23 mouse cellular contexts compared by ENCODE assay signal in genomic region chr6:139947106-139947879, GRCm38 (mm10).
DNase-seq lines count a peak whose midpoint lies in the region; ATAC-seq lines count a peak whose summit lies in the region.
"Had no signal": no experiment of that assay in that cellular context is flagged by ENCODE, and none has a peak within 500 bp of the region (broad histone marks: within the 10 kb centered on the region; RNA-seq: fewer than 3 reads in every experiment).

No protein-coding gene starts in this region.

- no peaks in the 10 kb centered on the region for H3K9me3 ChIP-seq in intestine, embryonic 16.5 days (ENCODE audit: control insufficient read depth, low read length)
- H3K9me3 ChIP-seq: embryonic facial prominence, embryonic 15.5 days; midbrain, embryonic 15.5 days; neural tube, embryonic 12.5 days; stomach, embryonic 15.5 days had no signal

- H3K27ac ChIP-seq in intestine, embryonic 16.5 days (ENCODE audit: low read length) = no peak overlapping the region
- H3K27ac ChIP-seq: embryonic facial prominence, embryonic 15.5 days; hindbrain, embryonic 14.5 days; left cerebral cortex, adult 2 months; macrophage; midbrain, embryonic 15.5 days; neural tube, embryonic 12.5 days; stomach, embryonic 15.5 days had no signal

- peak; percentile 88 for ATAC-seq in intestine, embryonic 16.5 days
- ATAC-seq: forebrain, embryonic 16.5 days; lung, postnatal 0 days; midbrain, embryonic 15.5 days had no signal

- no peak overlapping the region for H3K4me2 ChIP-seq in intestine, embryonic 16.5 days (ENCODE audit: low read depth, low read length)
- H3K4me2 ChIP-seq: embryonic facial prominence, embryonic 15.5 days; hindbrain, embryonic 14.5 days; midbrain, embryonic 15.5 days; neural tube, embryonic 12.5 days; stomach, embryonic 15.5 days had no signal

- H3K9ac ChIP-seq in intestine, embryonic 16.5 days (ENCODE audit: low read depth, low read length) = no peak overlapping the region
- H3K9ac ChIP-seq: embryonic facial prominence, embryonic 15.5 days; hindbrain, embryonic 14.5 days; midbrain, embryonic 15.5 days; neural tube, embryonic 12.5 days; stomach, embryonic 15.5 days had no signal

- H3K27me3 ChIP-seq in intestine, embryonic 16.5 days (replicated peaks; ENCODE audit: control insufficient read depth, insufficient read depth, low read length) = no peaks in the 10 kb centered on the region
- H3K27me3 ChIP-seq: embryonic facial prominence, embryonic 15.5 days; midbrain, embryonic 15.5 days; neural tube, embryonic 12.5 days; stomach, embryonic 15.5 days had no signal

- H3K36me3 ChIP-seq in intestine, embryonic 16.5 days (ENCODE audit: control insufficient read depth, insufficient read depth, low read length) = no peaks in the 10 kb centered on the region
- H3K36me3 ChIP-seq: embryonic facial prominence, embryonic 15.5 days; midbrain, embryonic 15.5 days; neural tube, embryonic 12.5 days; stomach, embryonic 15.5 days had no signal

- intact Hi-C loops in heart, postnatal 10 days (cut with DNase I) = no loop called here

- 71% methylated on average over 8 of the region's 8 CpGs for WGBS in intestine, embryonic 16.5 days

- no peak overlapping the region for H3K4me3 ChIP-seq in intestine, embryonic 16.5 days (ENCODE audit: low read length)
- H3K4me3 ChIP-seq: embryonic facial prominence, embryonic 15.5 days; left cerebral cortex, adult 2 months; midbrain, embryonic 15.5 days; neural tube, embryonic 12.5 days; stomach, embryonic 15.5 days had no signal

- H3K4me1 ChIP-seq in intestine, embryonic 16.5 days (ENCODE audit: control insufficient read depth, insufficient read depth, low read length) = no peaks in the 10 kb centered on the region; the same call in 1 of the 2 replicates
- H3K4me1 ChIP-seq: embryonic facial prominence, embryonic 15.5 days; midbrain, embryonic 15.5 days; neural tube, embryonic 12.5 days; stomach, embryonic 15.5 days had no signal

- peak; percentile 16 to 22 for DNase-seq in heart, postnatal 10 days
- no peak for DNase-seq in heart, adult 8-10 months (ENCODE audit: low spot score)
- peak; percentile 85 for DNase-seq in kidney, adult 9 months
- DNase-seq in kidney, postnatal 14 days = peak; percentile 66
- no peak for DNase-seq in right cerebral cortex, adult 2 months (ENCODE audit: low spot score in 2 of 2)
- no peak for DNase-seq in T-cell, adult 2 months (ENCODE audit: low spot score)
- no peak for DNase-seq in layer of hippocampus, postnatal 36 days
- DNase-seq: adrenal gland, adult 8-10 months; cerebellum, adult 8-10 months; gastrocnemius, postnatal 25 days; heart, postnatal 36 days; retina, postnatal 1 day; thymus, postnatal 25 days had no signal

Comparison
In these comparisons a context has a peak if more than half of its experiments do, and no peak if none do; other contexts are left out.
1. DNase-seq: peak in heart, postnatal 10 days (2 of 2), kidney, adult 9 months (single experiment) and kidney, postnatal 14 days (single experiment); none in heart, adult 8-10 months (single experiment), right cerebral cortex, adult 2 months (0 of 2), T-cell, adult 2 months (single experiment) and layer of hippocampus, postnatal 36 days (0 of 2).